Mouse (Mus musculus): ENCODE data around the gene Bcat2. TPM values are rescaled to one million over a fixed set of nuclear protein-coding genes. Genes with fewer than 3 reads are reported as not detected.

Bcat2 gene
- total RNA-seq (2012; rRNA removed): 60.3 and 87.7 TPM in 2 replicates

DNA sequence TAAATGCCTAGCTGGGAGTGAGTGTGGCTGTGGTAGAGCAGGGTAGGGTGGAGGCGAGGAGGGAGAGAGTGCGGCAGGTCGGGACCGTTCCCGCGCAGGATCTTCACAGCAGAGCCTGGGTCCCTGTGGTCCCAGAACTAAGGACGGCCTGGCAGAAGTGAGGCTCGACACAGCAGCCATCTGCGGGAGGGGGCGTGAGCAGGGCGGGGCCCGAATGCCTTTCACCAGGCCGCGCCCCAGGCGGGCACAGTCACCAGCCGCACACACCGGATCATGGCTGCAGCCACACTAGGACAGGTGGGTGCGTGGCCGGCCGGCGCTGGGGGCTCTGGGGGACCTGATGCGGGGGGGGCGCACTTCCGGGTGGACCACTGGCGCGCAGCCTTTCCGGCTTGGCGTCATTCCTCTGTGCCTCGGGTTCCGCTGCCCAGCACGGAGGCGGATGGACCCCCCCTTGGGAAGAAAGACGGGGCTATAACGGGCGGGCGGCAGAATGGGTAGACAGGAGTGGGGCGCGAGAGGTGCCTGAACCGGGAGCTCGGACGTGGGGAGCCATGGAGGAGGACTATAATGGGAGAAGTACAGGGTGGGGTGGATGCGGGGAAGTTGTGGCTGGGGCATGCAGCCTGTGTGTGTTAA lies at the start of gene Bcat2:
Bcat2 (plus strand) TSS at position 51 of the 639 bp plus-strand sequence.
- TF ChIP-seq CHD2 (IDR thresholded peaks at IDR 0.05; ENCODE audit: low read depth, low read length): no peak
- TF ChIP-seq HCFC1 (IDR thresholded peaks at IDR 0.05; ENCODE audit: borderline replicate concordance, insufficient read depth, low read length): no peak
- no peak for DNase-seq (ENCODE audit: low read depth, low spot score)
- in situ Hi-C loops (cut with MboI; ENCODE audit: low sequenced_read_pairs in 2 of 2, unreplicated experiment in 2 of 2): no loop called here

DNA sequence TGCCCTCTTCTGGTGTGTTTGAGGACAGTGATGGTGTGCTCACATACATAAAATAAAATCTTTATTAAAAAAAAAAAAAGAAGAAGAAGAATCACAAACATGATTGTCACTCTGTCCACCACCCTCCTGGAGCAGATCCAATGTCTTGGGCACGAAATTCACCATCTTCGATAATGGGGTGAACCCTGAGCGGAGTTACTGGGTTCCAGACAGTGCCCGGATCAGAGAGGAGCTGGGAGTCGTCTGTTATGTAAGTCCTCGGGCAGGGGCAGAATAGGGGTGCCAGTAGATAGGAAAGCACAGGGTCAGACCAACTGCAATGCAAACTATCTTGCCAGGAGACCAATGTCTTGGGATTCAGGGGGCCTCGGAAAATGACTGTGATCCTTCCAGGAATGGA lies 49.3 kb upstream of the Bcat2 start:
- no peak overlapping the region for H3K9ac ChIP-seq (ENCODE audit: insufficient read depth, low read depth, low read length, poor library complexity, severe bottlenecking)
- TF ChIP-seq CHD2 (IDR thresholded peaks at IDR 0.05; ENCODE audit: low read depth, low read length) (no peak), ZC3H11A (IDR thresholded peaks at IDR 0.05; ENCODE audit: borderline replicate concordance, low read depth, low read length) (no peak), HCFC1 (IDR thresholded peaks at IDR 0.05; ENCODE audit: borderline replicate concordance, insufficient read depth, low read length) (no peak), MAFK (IDR thresholded peaks at IDR 0.05; ENCODE audit: insufficient read depth, low read depth, low read length) (no peak), ZNF384 (IDR thresholded peaks at IDR 0.05; ENCODE audit: low read depth, low read length) (no peak)
- no peak for DNase-seq (ENCODE audit: low read depth, low spot score)
- in situ Hi-C loops (cut with MboI; ENCODE audit: low sequenced_read_pairs in 2 of 2, unreplicated experiment in 2 of 2): no loop called here
- H3K36me3 ChIP-seq (ENCODE audit: control insufficient read depth, insufficient read depth, low read length, poor library complexity, severe bottlenecking): peaks cover 20% of the 10 kb centered on the region
- H3K4me3 ChIP-seq (ENCODE audit: insufficient read depth in 1 of 2, low read depth in 1 of 2, low read length in 2 of 2, poor library complexity in 1 of 2, severe bottlenecking in 1 of 2): no peak overlapping the region
- H3K4me1 ChIP-seq (ENCODE audit: control insufficient read depth in 2 of 2, insufficient read depth in 2 of 2, low read length in 2 of 2, poor library complexity in 1 of 2): peaks cover 2 to 35% of the 10 kb centered on the region in 2 experiments; a peak in 3 of 4 replicates
- no peaks in the 10 kb centered on the region for H3K9me3 ChIP-seq (ENCODE audit: control insufficient read depth, insufficient read depth, low read depth, low read length)
- H3K27ac ChIP-seq (ENCODE audit: insufficient read depth, low read depth, low read length, poor library complexity, severe bottlenecking): no peak overlapping the region

More for the DNA sequence above, at the start of gene Bcat2:
- peaks cover 16% of the 10 kb centered on the region for H3K36me3 ChIP-seq (ENCODE audit: control insufficient read depth, insufficient read depth, low read length, poor library complexity, severe bottlenecking)
- peak within 1 kb of the TSS; percentile 87 to 89 for H3K4me3 ChIP-seq (ENCODE audit: insufficient read depth in 1 of 2, low read depth in 1 of 2, low read length in 2 of 2, poor library complexity in 1 of 2, severe bottlenecking in 1 of 2)
- peak within 1 kb of the TSS; percentile 85 for H3K27ac ChIP-seq (ENCODE audit: insufficient read depth, low read depth, low read length, poor library complexity, severe bottlenecking)
- H3K4me1 ChIP-seq (ENCODE audit: control insufficient read depth in 2 of 2, insufficient read depth in 2 of 2, low read length in 2 of 2, poor library complexity in 1 of 2): peaks cover 4 to 32% of the 10 kb centered on the region in 2 experiments; a peak in 3 of 4 replicates
- no peaks in the 10 kb centered on the region for H3K9me3 ChIP-seq (ENCODE audit: control insufficient read depth, insufficient read depth, low read depth, low read length)
- H3K9ac ChIP-seq (ENCODE audit: insufficient read depth, low read depth, low read length, poor library complexity, severe bottlenecking): peak within 1 kb of the TSS; percentile 87

DNA sequence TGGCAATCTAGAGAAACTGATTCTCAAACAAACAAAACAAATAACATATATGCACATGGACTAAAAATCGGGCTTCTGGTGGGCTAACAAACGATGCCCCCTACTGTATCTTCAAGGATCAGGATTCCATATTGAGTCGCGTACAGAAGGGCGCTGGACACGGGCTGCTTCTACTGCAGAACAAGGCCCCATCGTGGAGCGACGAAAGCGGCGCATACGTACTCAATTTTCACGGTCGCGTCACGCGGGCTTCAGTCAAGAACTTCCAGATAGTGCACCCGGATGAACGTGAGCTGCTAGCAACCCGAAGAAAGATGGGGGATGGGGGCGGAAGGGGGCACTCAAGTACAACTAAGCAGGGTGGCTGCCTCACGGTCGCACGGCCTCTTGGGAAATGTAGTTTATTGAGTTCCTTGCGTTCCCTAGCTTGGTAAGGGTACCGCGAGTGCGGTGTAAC lies 48.2 kb upstream of the Bcat2 start:
- Histone ChIP-seq H3K4me3 (ENCODE audit: insufficient read depth in 1 of 2, low read depth in 1 of 2, low read length in 2 of 2, poor library complexity in 1 of 2, severe bottlenecking in 1 of 2) (peak overlapping the region; percentile 69 to 82), H3K9me3 (ENCODE audit: control insufficient read depth, insufficient read depth, low read depth, low read length) (no peaks in the 10 kb centered on the region), H3K4me1 (ENCODE audit: control insufficient read depth in 2 of 2, insufficient read depth in 2 of 2, low read length in 2 of 2, poor library complexity in 1 of 2) (peaks cover 2 to 29% of the 10 kb centered on the region in 2 experiments; a peak in 2 of 4 replicates), H3K9ac (ENCODE audit: insufficient read depth, low read depth, low read length, poor library complexity, severe bottlenecking) (peak overlapping the region; percentile 79), H3K36me3 (ENCODE audit: control insufficient read depth, insufficient read depth, low read length, poor library complexity, severe bottlenecking) (peaks cover 20% of the 10 kb centered on the region), H3K27ac (ENCODE audit: insufficient read depth, low read depth, low read length, poor library complexity, severe bottlenecking) (no peak overlapping the region; the same call in 1 of the 2 replicates)
- in situ Hi-C loops (cut with MboI; ENCODE audit: low sequenced_read_pairs in 2 of 2, unreplicated experiment in 2 of 2): no loop called here
- no peak for DNase-seq (ENCODE audit: low read depth, low spot score)
- TF ChIP-seq ZNF384 (IDR thresholded peaks at IDR 0.05; ENCODE audit: low read depth, low read length) (no peak), ZC3H11A (IDR thresholded peaks at IDR 0.05; ENCODE audit: borderline replicate concordance, low read depth, low read length) (no peak), MAFK (IDR thresholded peaks at IDR 0.05; ENCODE audit: insufficient read depth, low read depth, low read length) (no peak), CHD2 (IDR thresholded peaks at IDR 0.05; ENCODE audit: low read depth, low read length) (peak; percentile 70; the same call in 1 of the 2 replicates), HCFC1 (IDR thresholded peaks at IDR 0.05; ENCODE audit: borderline replicate concordance, insufficient read depth, low read length) (peak; percentile 94)

DNA sequence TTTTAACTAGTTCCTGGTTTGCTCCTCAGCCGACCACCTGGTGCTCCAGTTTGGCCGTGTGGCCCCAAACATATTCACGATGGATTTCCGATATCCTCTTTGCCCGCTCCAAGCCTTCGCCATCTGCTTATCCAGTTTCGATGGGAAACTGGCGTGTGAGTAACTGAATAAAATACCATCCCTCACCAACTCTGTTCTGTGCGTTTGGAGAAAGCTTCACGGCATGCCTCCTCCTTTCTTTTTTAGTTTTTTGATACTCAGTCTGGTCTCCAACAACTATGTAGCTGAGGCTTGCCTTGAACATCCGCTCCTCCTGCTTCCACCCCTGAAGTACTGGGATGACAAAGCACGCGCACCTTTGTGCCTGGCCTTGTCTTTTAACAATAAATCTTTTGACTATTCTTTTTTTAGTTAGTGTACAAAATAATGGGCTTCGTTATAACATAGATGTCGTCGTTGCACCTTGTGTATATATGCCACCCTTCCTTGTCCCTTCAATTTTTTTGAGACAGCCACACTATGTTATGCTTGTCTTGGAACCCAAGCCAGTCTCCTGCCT lies 47.7 kb upstream of the Bcat2 start:
- no peak for TF ChIP-seq HCFC1 (IDR thresholded peaks at IDR 0.05; ENCODE audit: borderline replicate concordance, insufficient read depth, low read length)
- no peak for TF ChIP-seq CHD2 (IDR thresholded peaks at IDR 0.05; ENCODE audit: low read depth, low read length)
- TF ChIP-seq MAFK (IDR thresholded peaks at IDR 0.05; ENCODE audit: insufficient read depth, low read depth, low read length): no peak
- no peak for TF ChIP-seq ZC3H11A (IDR thresholded peaks at IDR 0.05; ENCODE audit: borderline replicate concordance, low read depth, low read length)
- TF ChIP-seq ZNF384 (IDR thresholded peaks at IDR 0.05; ENCODE audit: low read depth, low read length): no peak
- peaks cover 2 to 29% of the 10 kb centered on the region in 2 experiments; a peak in 2 of 4 replicates for H3K4me1 ChIP-seq (ENCODE audit: control insufficient read depth in 2 of 2, insufficient read depth in 2 of 2, low read length in 2 of 2, poor library complexity in 1 of 2)
- no peak overlapping the region for H3K27ac ChIP-seq (ENCODE audit: insufficient read depth, low read depth, low read length, poor library complexity, severe bottlenecking)
- DNase-seq (ENCODE audit: low read depth, low spot score): no peak
- in situ Hi-C loops (cut with MboI; ENCODE audit: low sequenced_read_pairs in 2 of 2, unreplicated experiment in 2 of 2): no loop called here
- peak overlapping the region; percentile 69 to 82 for H3K4me3 ChIP-seq (ENCODE audit: insufficient read depth in 1 of 2, low read depth in 1 of 2, low read length in 2 of 2, poor library complexity in 1 of 2, severe bottlenecking in 1 of 2)
- H3K9me3 ChIP-seq (ENCODE audit: control insufficient read depth, insufficient read depth, low read depth, low read length): no peaks in the 10 kb centered on the region
- peaks cover 20% of the 10 kb centered on the region for H3K36me3 ChIP-seq (ENCODE audit: control insufficient read depth, insufficient read depth, low read length, poor library complexity, severe bottlenecking)
- peak overlapping the region; percentile 79; the same call in 1 of the 2 replicates for H3K9ac ChIP-seq (ENCODE audit: insufficient read depth, low read depth, low read length, poor library complexity, severe bottlenecking)
